Mouse (Mus musculus): ENCODE measurements at regions not wholly inside any gene's neighbourhood (a gene's known extent, or its start where the extent isn't known, plus 50 kb on each side); places are given as distances from the start of the nearest gene placed in this dataset.

DNA sequence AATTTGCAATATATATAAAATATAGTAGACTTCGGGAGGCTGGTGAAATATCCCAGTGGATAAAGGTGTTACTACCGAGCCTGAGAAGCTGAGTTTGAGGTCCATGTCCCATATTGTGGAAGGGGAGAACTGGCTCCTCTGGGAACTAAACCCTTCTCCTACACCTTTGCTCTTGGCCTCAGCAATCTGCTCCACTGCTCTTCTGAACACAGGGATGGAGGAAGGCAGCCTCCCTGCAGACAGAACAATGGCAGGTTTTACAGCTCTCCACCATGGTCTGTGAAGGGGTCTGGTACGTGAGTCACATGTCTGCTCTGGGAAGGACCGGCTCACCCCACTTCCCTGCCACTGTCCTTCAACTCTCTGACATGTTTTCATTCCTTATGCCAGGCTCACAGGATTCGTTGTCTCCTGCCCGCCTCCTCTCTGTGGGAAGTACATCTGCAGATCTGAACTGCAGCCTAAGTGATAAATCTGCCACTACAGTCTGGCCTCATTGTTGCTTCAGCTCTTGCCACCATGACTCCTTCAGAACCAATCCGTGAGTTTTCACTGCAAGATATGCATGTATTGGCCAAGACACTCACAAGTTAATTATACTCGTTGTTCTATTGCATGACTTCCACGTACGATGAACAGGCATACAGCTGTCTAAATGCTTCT, 220.0 kb upstream of the Gm9767 start:
- CTCF ChIA-PET, result no interaction called here

DNA sequence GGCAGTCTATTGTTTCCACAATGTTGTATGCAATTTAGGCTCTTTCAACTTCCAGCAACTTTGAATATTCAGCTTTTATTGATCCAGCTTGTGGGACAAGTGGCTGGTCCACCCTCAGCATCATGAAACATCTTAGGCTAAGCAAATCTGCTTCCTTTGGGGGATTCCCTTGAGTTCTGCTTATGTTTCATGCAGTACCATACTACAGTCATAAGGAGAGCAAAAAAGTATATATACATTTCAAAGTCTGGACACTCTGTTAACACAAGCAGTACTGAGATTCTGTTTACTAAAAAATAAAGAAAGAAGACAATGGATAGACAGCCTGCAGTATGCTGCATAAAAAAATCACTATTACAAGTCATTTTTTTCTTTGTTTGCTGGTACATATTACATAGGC, 233.7 kb upstream of the Gm9767 start:
- CTCF ChIA-PET, result no interaction called here

DNA sequence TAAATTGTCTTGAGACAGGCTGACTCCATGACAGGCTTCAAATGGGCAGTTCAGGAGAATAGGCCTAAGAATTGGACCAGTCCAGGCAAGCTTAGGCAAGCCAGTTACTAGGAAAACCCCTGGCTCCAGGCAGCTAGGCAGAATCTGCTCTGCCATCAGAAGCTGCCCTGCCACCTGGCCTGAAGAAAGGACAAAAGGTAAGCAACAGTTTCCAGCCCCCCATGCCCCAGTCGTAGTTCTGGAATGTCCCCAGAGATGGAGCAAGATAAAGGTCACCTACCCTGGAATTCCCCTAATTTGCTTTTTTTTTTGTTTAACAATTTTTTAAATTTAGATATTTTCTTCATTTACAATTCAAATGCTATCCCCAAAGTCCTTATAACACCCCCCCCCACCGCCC, 248.8 kb upstream of the Gm9767 start:
- CTCF ChIA-PET, result no interaction called here

DNA sequence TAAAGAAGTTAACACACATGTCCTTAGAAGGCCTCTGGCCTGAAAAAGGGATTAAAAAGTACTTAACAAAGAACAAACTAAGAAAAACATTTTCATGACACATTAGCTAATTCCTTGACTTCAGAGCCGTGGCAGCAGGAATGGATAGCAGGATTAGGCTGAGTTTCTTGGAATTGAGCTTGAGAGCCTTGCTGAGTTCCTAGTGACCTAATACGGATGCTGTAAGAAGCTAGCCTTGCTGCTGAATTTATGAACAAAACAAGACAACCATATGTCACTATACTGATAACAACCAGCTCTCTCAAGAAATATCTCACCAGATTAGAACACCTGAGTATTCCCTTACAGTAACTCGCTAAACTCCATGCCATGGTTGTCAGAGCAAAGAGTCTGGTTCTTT, 268.2 kb upstream of the Smlr1 start:
- CTCF ChIA-PET, result no interaction called here

DNA sequence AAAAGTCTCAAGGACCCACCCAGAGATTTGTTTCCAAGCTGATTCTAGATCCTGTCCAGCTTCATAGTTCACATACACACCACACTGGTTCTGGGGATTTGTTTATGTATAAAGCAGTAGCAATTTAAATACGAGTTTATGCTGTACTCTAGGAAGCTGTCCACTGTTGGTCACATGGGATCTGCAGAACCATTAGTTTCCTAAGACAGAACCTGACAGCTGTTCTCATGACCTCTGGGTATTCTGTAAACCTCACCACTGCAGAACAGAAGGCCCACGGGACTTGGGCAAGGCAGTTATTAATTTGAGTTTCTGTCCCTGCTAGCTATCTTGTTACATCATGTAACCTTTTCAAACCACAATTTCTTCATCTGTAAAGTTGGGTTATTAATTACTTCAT, 265.4 kb upstream of the Smlr1 start:
- CTCF ChIA-PET, result no interaction called here

DNA sequence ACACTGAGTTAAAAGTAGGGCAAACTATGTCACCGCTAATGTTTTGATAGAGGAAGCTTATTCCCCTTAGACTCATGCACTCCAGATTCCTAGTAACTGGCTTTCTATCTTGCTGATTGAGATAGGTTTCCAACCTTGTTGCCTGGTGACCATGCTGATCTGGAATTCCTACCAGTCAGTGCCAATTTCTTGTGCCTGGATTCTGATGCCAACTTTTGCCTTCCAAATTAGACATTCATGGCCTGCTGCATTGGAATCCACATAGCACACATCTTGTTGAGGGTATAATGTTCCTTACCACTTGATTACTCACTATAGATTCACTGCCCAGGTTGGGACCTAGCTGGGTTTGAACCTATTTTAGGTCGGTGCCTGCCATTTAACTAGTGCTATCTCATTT, 262.8 kb upstream of the Smlr1 start:
- CTCF ChIA-PET, result no interaction called here

DNA sequence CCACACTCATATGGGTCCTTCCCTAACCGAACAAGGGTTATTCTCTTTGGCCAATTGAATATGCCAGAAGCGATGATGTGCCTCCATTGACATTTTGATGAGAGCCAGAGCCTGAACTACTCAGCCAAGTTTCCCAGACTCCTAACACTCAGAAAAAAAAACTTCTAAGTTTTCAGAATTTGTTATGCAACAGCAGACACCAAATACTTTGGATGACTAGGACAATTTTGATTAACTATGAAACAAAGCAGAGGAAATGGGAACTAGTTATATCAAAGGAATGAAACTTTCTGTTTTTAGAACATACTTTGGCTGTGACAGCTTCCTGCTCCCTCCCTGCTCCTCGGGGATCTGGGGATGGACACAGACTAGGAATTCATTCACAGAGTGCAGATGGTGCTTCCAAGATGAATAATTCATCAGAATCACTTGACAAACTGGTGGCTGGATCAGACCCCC, 254.3 kb upstream of the Smlr1 start:
- CTCF ChIA-PET, result no interaction called here

DNA sequence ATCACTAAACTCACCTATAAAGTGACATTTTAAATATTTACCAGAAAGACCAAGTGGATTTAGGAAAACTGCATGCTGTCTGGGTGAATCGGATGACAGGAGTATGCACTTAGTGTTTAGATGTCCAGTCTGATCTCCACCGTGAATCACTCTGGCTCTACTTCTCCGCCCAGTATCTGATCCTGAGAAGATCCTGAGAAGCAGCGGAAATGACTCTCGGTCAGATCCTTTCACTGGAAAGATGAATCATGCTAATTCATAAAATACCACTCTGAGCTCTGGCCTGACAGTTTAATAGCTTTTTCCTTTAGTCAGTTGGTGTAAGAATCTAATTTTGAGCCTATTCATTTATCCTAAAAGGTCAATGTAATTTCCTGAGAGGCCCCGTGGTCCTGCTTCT, 252.6 kb upstream of the Smlr1 start:
- CTCF ChIA-PET, result no interaction called here

DNA sequence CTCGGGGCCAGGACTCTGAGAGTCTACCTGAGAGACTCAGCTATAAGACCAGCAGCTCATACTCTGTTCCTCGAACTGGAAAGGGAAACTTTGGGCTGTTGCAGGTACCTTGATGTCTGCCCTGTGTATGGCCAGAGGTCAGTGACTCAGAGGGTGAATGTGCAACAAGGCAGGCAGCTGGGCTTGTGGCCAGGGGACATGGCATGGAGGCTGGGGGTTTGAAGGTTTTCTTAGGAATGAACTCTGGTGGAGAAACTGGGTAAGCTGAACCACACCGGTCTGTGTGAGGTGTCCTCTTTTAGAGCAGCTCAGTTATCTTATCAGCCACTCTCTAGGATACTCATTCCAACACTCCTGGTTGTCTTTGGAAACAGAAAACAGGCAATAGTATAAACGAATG, 251.9 kb upstream of the Smlr1 start:
- CTCF ChIA-PET, result no interaction called here

DNA sequence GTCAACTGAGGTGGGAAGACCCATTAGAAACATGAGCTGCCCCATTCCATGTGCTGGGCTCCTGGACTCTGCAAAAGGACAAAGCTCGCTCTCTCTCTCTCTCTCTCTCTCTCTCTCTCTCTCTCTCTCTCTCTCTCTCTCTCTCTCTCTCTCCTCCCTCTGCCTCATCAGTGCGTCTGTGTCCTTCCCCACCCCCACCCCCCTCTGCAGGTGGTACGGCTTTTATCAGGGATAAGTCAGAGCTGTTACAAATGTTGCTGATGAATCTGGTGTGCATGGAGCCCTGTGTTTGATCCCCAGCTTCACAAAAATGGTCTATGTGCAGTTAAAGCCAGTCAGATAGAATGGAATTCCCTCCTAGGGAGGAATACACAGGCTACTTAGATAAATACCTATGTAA, 247.8 kb upstream of the Smlr1 start:
- CTCF ChIA-PET, result no interaction called here

DNA sequence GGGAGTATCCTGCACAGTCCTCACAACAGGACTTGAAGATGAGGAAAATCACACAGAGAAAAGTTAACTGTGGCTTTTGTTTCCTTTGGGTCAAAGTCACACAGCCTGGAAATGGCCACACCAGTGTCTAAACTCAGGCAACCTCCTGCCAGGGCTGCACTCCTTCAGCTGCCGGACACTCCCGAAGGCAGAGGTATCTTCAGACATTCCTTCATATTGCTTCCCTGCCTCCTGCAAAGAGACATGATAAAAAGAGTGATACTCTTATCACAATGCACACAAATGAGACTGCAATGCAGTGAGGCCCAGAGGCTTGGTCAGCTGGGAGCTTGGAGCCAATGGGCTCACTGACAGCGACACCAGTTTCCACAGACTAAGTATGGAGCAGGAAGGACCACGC, 243.4 kb upstream of the Smlr1 start:
- CTCF ChIA-PET, result no interaction called here

DNA sequence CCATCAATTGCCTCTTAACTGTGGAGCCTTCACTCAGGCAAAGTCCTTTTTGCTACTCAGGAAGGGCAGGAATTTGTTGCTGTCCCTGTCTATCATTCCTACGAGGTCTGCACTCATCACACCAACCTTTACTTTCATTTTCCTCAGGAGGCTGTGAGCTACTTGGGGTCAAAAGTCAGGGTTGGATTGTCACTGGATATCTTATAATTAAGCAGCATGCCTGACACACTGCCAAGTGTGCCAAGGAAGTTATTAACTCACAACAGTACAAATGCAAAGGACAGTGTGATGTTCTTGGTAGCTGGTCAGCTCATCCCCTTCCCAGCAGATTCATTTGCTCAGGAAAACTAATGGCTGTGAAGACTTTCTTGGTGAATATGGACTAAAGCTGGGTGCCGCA, 241.7 kb upstream of the Smlr1 start:
- CTCF ChIA-PET, result no interaction called here

DNA sequence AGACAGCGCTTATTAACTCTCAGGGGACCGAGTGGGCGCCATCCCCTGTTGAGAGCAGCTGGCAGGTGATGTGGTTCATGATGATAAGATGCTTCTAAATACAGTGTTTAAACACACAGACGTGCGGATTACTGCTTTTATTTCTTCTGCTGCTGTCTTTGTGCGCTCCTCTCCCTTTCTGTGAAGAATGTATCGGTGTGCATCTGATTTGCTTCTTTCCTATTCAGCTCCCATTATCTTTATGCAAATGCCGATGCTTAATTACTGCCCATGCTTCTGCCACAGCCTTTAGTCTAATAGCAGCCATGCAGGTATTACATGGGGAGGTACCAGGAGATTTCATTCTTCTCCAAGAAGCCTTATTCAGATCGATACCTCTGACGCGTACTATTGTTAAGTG, 240.6 kb upstream of the Smlr1 start:
- CTCF ChIA-PET, result no interaction called here

DNA sequence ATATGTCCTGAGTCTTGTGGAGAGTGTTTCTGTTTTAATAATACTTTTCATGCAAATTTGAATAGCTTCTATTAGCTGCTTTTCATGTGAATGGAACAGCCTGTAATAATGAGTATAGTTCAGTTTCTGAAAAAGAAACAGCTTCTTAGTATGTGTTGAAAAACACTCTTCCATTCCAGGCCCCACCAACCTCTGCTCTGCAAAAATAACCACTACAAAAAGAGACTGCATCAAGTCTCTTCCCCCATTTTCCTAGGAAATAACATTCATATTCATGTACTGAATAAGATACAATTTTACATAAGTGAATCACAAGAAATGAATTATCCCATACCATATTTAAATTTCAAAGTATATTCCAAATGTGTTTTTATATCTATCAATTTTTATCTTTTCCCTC, 234.0 kb upstream of the Smlr1 start:
- CTCF ChIA-PET, result no interaction called here

DNA sequence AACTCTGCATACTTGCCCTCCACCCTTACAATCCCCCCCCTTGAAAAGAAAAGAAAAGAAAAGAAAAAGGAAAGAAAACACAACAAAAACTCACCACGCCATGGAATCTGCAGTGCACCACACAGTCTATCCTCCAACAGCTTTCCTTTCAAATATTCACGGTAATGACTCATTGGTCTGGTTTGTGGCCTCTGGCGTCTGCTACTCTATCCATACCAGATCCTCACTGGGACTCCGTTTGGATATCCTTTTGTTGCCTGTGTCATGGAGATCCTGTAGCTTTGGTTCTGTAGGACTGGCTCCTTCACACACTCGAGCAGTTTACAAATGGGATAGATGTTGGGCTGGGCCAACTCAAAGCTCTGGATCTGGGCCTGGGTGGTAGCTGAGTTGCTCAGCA, 232.4 kb upstream of the Smlr1 start:
- CTCF ChIA-PET, result no interaction called here

DNA sequence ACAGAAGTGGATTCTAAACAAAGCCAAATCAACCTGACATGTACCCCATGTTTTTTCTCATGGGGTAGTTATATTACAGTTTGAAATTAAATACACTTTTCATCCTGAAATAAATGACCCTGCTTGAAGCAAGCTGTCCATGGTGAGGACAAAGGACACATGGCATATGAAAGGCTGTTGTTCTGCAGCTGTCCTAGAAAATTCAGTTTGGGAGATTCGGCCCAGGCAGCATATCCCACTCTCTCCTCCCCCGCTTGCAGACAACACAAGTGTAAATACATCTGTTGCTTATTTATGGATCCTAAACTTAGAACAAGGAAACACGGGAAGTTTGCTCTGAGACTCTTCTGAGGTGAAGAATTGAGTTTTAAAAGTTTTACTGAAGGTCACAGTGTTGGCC, 218.2 kb upstream of the Smlr1 start:
- CTCF ChIA-PET, result no interaction called here

DNA sequence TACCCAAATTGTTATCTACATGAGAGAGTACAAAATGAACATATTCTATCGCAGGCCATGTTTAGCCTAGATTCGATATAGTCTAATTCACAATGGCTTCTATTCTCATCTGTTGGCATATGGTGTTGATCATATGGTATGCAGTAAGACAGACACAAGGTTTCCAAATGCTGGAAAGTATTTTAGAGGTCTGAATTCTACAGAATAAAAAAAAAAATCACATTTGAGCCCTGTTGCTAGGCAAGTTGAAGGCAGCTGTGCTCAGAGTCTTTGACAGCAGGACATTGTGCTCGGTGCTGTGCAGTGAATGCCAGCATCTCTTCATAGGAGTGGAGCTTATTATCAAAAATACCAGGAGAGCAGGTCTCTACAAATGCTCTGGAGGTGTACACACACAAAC, 206.6 kb upstream of the Smlr1 start:
- CTCF ChIA-PET, result no interaction called here

DNA sequence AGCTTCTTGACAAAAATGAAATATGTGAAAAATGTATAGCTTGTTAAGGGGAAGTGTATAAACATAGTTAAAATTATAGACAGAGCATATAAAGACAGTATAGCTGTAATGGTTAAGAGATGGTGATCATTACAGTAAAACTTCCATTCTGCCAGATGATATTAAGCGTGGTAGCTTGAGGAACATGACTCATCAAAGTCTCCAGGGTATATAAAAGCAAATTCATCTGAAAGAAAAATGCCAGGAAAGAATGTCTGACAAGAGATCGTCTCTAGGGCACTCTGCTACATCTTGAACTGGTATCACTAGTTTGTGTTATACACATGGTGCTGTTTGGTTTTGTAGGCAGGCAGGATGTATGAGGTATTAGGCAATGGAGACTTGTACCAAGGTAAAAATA, 204.9 kb upstream of the Smlr1 start:
- CTCF ChIA-PET, result no interaction called here

DNA sequence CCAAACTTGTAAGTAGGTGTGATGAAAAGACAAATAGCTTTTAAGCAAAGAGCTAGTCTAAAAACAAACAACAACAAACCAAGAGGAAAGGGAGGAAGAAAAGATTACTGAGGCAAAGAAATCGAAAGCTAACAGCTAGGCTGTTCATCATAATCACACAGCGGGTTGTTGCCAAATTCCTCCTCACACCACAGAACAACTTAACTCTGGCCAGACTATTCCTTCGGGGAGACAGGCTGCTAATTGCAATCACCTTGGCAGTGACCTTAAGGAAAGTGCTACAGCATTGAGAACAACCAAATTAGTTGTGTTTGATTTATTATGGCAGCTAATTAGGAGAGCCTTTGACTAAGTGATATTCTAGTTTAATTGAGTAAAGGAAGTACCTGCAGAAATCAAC, 194.4 kb upstream of the Smlr1 start:
- CTCF ChIA-PET, result no interaction called here

DNA sequence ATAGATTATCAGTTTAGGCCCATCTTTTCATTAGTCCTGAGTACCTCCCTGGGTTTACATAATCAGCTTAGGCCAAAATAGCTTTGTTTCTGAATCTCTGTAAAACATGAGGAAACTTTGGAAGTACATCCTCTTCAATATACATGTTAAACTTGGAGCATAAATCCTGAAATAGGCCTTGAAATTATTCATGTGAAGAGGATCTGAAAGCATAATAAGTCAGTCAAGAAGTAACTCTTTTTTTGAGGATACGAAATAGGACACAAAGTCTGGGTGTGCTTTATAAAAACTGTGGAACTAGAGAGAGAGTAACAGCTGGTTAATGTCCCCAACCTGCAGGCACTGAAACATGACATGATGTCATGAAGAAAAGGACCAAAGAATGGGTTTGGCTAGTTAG, 187.9 kb upstream of the Smlr1 start:
- CTCF ChIA-PET, result interaction anchor here (0.6 kb wide), 1 partner anchor 1633 kb away, joined by 3 read pairs; no protein-coding TSS in a partner anchor

DNA sequence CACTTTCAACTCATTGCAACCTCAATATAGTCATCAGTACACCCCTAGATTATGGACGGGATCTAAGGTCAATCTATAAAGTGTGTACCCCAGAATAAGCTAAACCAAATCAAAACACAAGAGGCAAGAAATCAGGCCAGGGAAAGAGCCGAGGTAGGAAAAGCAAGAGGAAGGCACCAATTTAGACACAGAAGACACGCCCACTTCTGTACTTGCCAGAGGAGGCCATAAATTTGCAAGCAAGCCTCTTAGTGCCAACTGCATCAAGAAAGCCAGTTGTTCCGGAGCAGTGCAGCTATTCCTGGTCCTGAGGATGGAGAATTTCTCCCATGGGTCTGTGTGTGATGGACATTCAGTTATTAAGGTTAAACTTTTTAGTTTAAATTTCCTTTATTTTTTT, 179.7 kb upstream of the Smlr1 start:
- CTCF ChIA-PET, result no interaction called here

DNA sequence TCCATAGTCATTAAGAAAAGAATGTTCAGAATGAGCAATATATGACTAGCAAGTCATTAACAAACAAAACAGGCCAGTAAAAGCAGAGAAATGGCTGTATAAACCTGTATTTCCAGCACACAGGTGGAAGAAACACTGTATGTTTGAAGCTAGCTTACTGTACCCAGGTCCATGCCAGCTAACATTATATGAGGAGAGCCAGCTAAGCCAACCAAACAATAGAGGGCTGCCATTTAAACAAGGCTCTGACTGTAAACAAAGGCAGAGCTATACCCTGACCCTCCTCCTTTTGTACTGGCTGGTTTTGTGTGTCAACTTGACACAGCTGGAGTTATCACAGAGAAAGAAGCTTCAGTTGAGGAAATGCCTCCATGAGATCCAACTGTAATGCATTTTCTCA, 178.6 kb upstream of the Smlr1 start:
- CTCF ChIA-PET, result no interaction called here

DNA sequence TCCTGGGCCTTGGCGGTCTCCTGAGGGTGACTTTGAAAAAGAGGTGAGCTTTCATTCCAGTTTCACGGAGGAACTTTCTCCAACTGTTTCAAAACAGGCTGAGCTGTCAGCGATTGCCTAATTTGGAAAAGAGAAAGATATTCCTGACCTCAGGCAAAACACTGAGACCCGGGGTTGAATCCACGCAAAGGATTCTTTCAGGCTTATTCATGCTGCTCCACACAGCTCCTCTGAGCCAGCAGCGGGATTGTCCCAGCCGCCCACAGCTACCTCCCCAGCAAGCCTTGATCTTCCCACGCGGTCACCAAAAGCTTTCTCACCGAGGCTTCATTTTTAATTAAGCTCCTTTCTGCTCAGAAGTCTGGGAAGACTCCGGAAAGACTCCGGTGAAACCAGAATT, 178.0 kb upstream of the Smlr1 start:
- CTCF ChIA-PET, result no interaction called here

DNA sequence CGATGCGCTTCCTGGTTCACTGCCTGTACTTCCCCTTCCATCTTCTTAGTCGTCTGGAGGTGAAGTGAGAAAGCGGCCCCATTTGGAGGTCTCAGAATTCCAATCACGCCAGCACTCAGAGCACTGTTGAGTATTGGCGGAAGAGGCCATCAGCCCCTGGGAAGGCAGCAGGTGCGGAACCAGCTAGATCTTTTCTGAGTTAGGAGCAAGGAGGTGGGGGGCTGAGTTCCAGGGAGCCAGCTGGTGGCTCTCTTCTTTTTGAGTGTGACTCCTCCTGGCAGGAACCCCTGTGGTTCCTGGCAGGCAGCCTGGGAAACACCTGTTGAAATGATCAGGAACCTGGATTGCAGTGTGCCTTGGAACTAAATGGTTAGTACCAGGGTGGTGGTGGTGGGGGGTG, 171.9 kb upstream of the Smlr1 start:
- CTCF ChIA-PET, result no interaction called here

DNA sequence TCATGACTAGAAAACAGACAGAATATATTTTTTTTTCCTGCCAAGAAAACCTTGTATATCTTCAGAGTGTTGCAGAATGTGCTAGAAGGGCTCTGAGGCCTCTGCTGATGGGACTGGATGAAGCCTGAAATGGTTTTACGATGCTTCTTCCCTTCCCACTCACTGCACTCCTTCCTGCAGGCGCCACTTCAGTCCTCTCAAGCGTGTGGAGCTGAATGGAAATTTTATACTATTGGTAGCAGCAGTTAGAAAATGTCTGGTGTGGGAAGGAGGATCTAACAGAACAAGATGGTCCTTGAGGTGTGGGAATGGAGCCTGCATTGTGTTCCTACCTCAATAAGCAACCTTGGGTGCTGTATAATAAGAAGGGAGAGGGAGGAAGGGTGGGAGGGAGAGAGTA, 166.1 kb upstream of the Smlr1 start:
- CTCF ChIA-PET, result no interaction called here
